Mouse (Mus musculus): ENCODE results near the gene Cryz. TPM values are rescaled to one million over a fixed set of nuclear protein-coding genes. Genes with fewer than 3 reads are reported as not detected.

Cryz gene
- polyA plus RNA-seq, 1 experiment from 2014 or later: 18.9 TPM

DNA sequence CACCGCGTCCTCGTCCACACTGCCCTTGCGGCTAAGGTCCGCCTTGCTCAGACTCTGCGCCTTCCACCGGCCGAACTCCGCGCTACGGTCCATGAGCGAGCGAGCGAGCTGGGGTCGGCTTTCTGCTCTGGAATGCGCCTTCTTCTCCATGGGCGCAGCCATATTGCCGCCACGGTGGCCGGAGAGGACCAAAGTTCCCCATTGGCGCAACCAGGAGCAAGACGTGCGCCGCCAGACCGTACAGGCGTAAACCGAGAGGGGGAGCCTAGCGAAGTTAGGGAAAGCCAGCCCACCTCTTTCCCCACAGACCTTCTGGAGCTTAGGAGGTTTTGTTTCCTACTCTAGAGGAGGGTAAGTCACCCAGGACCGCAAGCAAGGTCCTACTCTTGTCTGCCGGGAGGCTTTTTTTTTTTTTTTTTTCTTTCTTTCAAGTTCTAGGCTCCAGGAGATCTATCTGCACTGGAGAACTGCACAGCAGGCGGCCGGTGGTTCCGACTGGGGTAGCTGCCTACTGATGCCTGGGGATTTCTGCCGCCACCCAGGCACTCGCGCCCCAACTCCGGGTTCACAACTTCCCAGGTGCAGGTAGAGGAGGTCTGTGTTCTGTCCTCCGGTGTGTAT is 533 bp downstream of the Cryz start, which contains the start of gene Tyw3:
TSS of gene Tyw3 (minus strand) at position 171 of the 621 bp plus-strand sequence.
- Histone ChIP-seq H3K36me3 (ENCODE audit: control insufficient read depth, insufficient read depth, low read length) (no peaks in the 10 kb centered on the region), H3K9me3 (ENCODE audit: control insufficient read depth, low read length) (no peaks in the 10 kb centered on the region), H3K27ac (ENCODE audit: low read depth, low read length) (peak within 1 kb of the TSS; percentile 61), H3K4me1 (replicated peaks; ENCODE audit: control insufficient read depth, insufficient read depth, low read length) (0 out of 2 replicates have a peak, but pooled peaks cover 2% of the 10 kb centered on the region), H3K27me3 (ENCODE audit: control insufficient read depth, insufficient read depth, low read length) (no peaks in the 10 kb centered on the region), H3K4me3 (ENCODE audit: low read depth, low read length) (peak within 1 kb of the TSS; percentile 63), H3K9ac (ENCODE audit: low read depth, low read length) (peak within 1 kb of the TSS; percentile 64), H3K4me2 (replicated peaks; ENCODE audit: low read depth, low read length) (peak within 1 kb of the TSS; percentile 67)
- 0% methylated on average over 38 of the region's 38 CpGs for WGBS
- ATAC-seq (ENCODE audit: low FRiP score) (peak; percentile 97), DNase-seq (ENCODE audit: low spot score) (peak; percentile 97)

DNA sequence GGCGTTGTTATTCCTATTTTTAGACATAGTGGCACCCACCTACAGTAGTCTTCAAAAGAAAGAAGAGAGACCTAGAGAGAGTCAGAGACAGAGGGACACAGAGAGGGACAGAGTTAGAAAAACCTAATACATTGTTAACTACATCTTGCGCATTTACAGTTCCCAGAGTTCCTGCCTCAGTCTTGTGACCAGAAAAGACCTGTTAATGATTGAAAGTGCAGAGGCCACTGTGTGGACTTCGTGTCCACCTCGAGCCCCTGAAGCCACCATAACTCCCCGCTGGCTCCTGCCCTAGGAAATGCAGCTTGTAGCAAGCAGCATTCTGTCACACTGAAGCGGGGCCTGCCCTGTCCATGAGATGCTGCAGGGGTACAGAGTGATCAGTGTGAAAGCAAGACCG is 1.1 kb downstream of the Cryz start:
- Histone ChIP-seq H3K4me1 (replicated peaks; ENCODE audit: control insufficient read depth, insufficient read depth, low read length) (0 out of 2 replicates have a peak, but pooled peaks cover 2% of the 10 kb centered on the region), H3K27ac (ENCODE audit: low read depth, low read length) (no peak overlapping the region), H3K4me2 (replicated peaks; ENCODE audit: low read depth, low read length) (peak overlapping the region; percentile 67), H3K4me3 (ENCODE audit: low read depth, low read length) (peak overlapping the region; percentile 63), H3K9ac (ENCODE audit: low read depth, low read length) (peak overlapping the region; percentile 64), H3K36me3 (ENCODE audit: control insufficient read depth, insufficient read depth, low read length) (no peaks in the 10 kb centered on the region), H3K9me3 (ENCODE audit: control insufficient read depth, low read length) (no peaks in the 10 kb centered on the region), H3K27me3 (ENCODE audit: control insufficient read depth, insufficient read depth, low read length) (no peaks in the 10 kb centered on the region)
- 39% methylated on average over 7 of the region's 7 CpGs for WGBS
- no peak for DNase-seq (ENCODE audit: low spot score)
- peak; percentile 8 for ATAC-seq (ENCODE audit: low FRiP score)

DNA sequence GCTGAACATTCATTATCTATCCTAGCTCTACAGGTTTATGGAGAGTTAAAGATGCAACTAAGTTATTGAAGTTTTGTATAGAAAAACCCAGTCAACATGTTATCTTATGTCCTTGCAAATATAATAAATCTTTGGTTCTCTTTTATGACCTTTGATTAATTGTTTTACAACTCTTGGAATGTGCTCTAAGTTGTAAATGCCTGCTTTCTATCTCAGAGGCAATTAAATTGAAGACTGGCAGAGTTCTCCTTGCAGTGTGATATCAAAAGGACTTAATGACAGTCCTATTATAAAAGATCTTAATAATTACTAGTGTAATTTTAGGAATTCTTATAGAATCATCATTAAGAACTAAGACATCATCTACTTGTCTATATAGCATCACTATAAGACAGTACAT is 5.6 kb downstream of the Cryz start:
- H3K4me3 ChIP-seq (ENCODE audit: low read depth, low read length): no peak overlapping the region
- H3K27ac ChIP-seq (ENCODE audit: low read depth, low read length): no peak overlapping the region
- H3K27me3 ChIP-seq (ENCODE audit: control insufficient read depth, insufficient read depth, low read length): no peaks in the 10 kb centered on the region
- H3K9me3 ChIP-seq (ENCODE audit: control insufficient read depth, low read length): no peaks in the 10 kb centered on the region
- ATAC-seq (ENCODE audit: low FRiP score): no peak
- no peak overlapping the region for H3K4me2 ChIP-seq (replicated peaks; ENCODE audit: low read depth, low read length)
- no peak overlapping the region for H3K9ac ChIP-seq (ENCODE audit: low read depth, low read length)
- DNase-seq (ENCODE audit: low spot score): no peak
- no peaks in the 10 kb centered on the region for H3K36me3 ChIP-seq (ENCODE audit: control insufficient read depth, insufficient read depth, low read length)
- H3K4me1 ChIP-seq (replicated peaks; ENCODE audit: control insufficient read depth, insufficient read depth, low read length): no peaks in the 10 kb centered on the region

DNA sequence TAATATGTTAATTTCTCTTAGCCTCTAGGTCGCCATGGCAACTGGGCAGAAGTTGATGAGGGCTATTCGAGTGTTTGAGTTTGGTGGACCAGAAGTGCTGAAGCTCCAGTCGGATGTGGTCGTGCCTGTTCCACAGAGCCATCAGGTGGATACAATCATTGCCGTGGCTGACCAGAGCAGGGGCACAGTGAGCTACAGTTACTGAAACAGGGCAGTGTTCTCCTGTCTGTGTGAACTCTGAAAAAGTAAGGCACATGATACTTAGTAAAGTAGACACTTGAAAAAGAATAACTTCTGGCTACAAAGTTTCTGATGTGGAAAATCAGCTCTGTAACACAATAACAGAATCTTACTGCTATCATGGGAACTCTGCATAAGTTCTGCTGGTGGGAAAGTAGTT is 8.4 kb downstream of the Cryz start:
- Histone ChIP-seq H3K36me3 (ENCODE audit: control insufficient read depth, insufficient read depth, low read length) (no peaks in the 10 kb centered on the region), H3K9ac (ENCODE audit: low read depth, low read length) (no peak overlapping the region), H3K4me2 (replicated peaks; ENCODE audit: low read depth, low read length) (no peak overlapping the region), H3K27me3 (ENCODE audit: control insufficient read depth, insufficient read depth, low read length) (no peaks in the 10 kb centered on the region), H3K4me1 (replicated peaks; ENCODE audit: control insufficient read depth, insufficient read depth, low read length) (no peaks in the 10 kb centered on the region), H3K4me3 (ENCODE audit: low read depth, low read length) (no peak overlapping the region), H3K27ac (ENCODE audit: low read depth, low read length) (no peak overlapping the region), H3K9me3 (ENCODE audit: control insufficient read depth, low read length) (no peaks in the 10 kb centered on the region)
- no peak for ATAC-seq (ENCODE audit: low FRiP score)
- WGBS: 68% methylated on average over 5 of the region's 5 CpGs
- DNase-seq (ENCODE audit: low spot score): no peak

GRCm38 (mm10) chr3:154607896-154608295 is 11.4 kb downstream of the Cryz start:
- no peak for DNase-seq (ENCODE audit: low spot score)
- Histone ChIP-seq H3K27ac (ENCODE audit: low read depth, low read length) (no peak overlapping the region), H3K9ac (ENCODE audit: low read depth, low read length) (no peak overlapping the region), H3K36me3 (ENCODE audit: control insufficient read depth, insufficient read depth, low read length) (no peaks in the 10 kb centered on the region), H3K4me3 (ENCODE audit: low read depth, low read length) (no peak overlapping the region), H3K9me3 (ENCODE audit: control insufficient read depth, low read length) (no peaks in the 10 kb centered on the region), H3K27me3 (ENCODE audit: control insufficient read depth, insufficient read depth, low read length) (no peaks in the 10 kb centered on the region), H3K4me2 (replicated peaks; ENCODE audit: low read depth, low read length) (no peak overlapping the region), H3K4me1 (replicated peaks; ENCODE audit: control insufficient read depth, insufficient read depth, low read length) (no peaks in the 10 kb centered on the region)
- 83% methylated on average over 1 of the region's 1 CpGs for WGBS
- ATAC-seq (ENCODE audit: low FRiP score): no peak

- ATAC-seq (ENCODE audit: low FRiP score) (no peak), DNase-seq (ENCODE audit: low spot score) (no peak)
- 95% methylated on average over 3 of the region's 3 CpGs for WGBS
- Histone ChIP-seq H3K27me3 (ENCODE audit: control insufficient read depth, insufficient read depth, low read length) (no peaks in the 10 kb centered on the region), H3K9me3 (ENCODE audit: control insufficient read depth, low read length) (no peaks in the 10 kb centered on the region), H3K4me1 (replicated peaks; ENCODE audit: control insufficient read depth, insufficient read depth, low read length) (no peaks in the 10 kb centered on the region), H3K36me3 (ENCODE audit: control insufficient read depth, insufficient read depth, low read length) (no peaks in the 10 kb centered on the region), H3K27ac (ENCODE audit: low read depth, low read length) (no peak overlapping the region), H3K4me2 (replicated peaks; ENCODE audit: low read depth, low read length) (no peak overlapping the region), H3K4me3 (ENCODE audit: low read depth, low read length) (no peak overlapping the region), H3K9ac (ENCODE audit: low read depth, low read length) (no peak overlapping the region)
These were observed 15.4 kb downstream of the Cryz start for GRCm38 (mm10) chr3:154611888-154612287.

DNA sequence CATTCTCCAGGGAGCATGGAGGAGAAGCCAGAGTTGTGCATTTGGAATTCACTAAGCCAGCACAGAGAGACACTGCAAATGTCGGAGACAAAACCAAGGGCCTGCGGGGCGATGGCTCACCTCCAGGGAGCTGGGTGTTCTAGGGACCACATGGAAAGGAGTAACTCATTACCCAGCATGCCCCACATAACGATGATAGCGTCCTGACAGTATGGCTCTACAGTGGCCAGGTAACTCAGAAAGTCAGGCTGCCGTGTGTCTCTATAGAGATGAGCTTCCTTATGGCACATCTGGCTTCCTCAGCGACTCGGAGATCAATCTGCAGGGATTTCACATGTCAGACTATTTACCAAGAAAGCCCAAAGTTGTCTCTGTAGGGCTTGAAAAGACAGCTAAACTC is 18.3 kb downstream of the Cryz start:
- Histone ChIP-seq H3K36me3 (ENCODE audit: control insufficient read depth, insufficient read depth, low read length) (no peaks in the 10 kb centered on the region), H3K9ac (ENCODE audit: low read depth, low read length) (no peak overlapping the region), H3K4me2 (replicated peaks; ENCODE audit: low read depth, low read length) (no peak overlapping the region), H3K27ac (ENCODE audit: low read depth, low read length) (no peak overlapping the region), H3K27me3 (ENCODE audit: control insufficient read depth, insufficient read depth, low read length) (no peaks in the 10 kb centered on the region), H3K4me3 (ENCODE audit: low read depth, low read length) (no peak overlapping the region), H3K4me1 (replicated peaks; ENCODE audit: control insufficient read depth, insufficient read depth, low read length) (no peaks in the 10 kb centered on the region), H3K9me3 (ENCODE audit: control insufficient read depth, low read length) (no peaks in the 10 kb centered on the region)
- 92% methylated on average over 8 of the region's 8 CpGs for WGBS
- ATAC-seq (ENCODE audit: low FRiP score): no peak
- no peak for DNase-seq (ENCODE audit: low spot score)

DNA sequence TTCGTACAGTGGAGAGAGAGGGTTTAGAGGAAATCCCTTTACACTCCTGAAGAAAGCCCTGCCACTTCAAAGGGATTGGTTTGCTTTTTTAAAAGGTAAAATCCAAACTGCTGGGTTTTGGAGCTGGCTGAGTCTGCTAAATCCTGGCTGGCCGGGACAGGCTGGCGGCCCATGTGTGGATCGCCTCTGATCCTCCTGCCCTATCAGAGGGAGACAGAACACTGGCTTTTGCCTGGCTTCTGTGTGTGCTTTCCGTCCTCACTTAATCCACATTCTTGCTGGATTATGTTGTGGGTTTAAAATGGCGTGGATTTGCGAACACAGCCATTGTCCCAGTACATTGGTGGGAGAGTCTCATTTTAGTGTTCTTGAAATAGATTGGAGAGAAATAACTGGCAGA is 18.8 kb downstream of the Cryz start:
- no peak overlapping the region for H3K4me3 ChIP-seq (ENCODE audit: low read depth, low read length)
- WGBS: 94% methylated on average over 7 of the region's 7 CpGs
- H3K4me2 ChIP-seq (replicated peaks; ENCODE audit: low read depth, low read length): no peak overlapping the region
- no peak overlapping the region for H3K9ac ChIP-seq (ENCODE audit: low read depth, low read length)
- DNase-seq (ENCODE audit: low spot score) (no peak), ATAC-seq (ENCODE audit: low FRiP score) (no peak)
- no peaks in the 10 kb centered on the region for H3K36me3 ChIP-seq (ENCODE audit: control insufficient read depth, insufficient read depth, low read length)
- H3K4me1 ChIP-seq (replicated peaks; ENCODE audit: control insufficient read depth, insufficient read depth, low read length): no peaks in the 10 kb centered on the region
- no peaks in the 10 kb centered on the region for H3K9me3 ChIP-seq (ENCODE audit: control insufficient read depth, low read length)
- no peaks in the 10 kb centered on the region for H3K27me3 ChIP-seq (ENCODE audit: control insufficient read depth, insufficient read depth, low read length)
- no peak overlapping the region for H3K27ac ChIP-seq (ENCODE audit: low read depth, low read length)

DNA sequence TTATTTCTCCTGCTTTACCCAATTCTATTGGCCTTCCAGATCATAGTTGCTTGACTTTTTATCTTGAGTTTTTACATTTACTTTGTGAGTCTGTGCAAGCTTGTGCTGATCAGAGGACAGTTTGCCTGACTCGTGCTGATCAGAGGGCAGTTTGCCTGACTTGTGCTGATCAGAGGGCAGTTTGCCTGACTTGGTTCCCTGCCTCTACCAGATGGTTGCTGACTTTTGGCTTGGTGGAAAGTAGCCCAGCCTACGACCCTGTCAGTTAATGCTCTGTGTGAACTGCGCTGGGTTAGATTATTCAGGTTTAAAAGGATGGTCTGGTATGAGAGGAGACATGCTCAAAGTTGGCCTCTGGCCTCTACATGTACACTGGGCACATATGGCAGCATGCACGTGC is 19.6 kb downstream of the Cryz start:
- no peak overlapping the region for H3K4me3 ChIP-seq (ENCODE audit: low read depth, low read length)
- no peak for DNase-seq (ENCODE audit: low spot score)
- no peaks in the 10 kb centered on the region for H3K27me3 ChIP-seq (ENCODE audit: control insufficient read depth, insufficient read depth, low read length)
- H3K27ac ChIP-seq (ENCODE audit: low read depth, low read length): no peak overlapping the region
- no peaks in the 10 kb centered on the region for H3K9me3 ChIP-seq (ENCODE audit: control insufficient read depth, low read length)
- H3K4me1 ChIP-seq (replicated peaks; ENCODE audit: control insufficient read depth, insufficient read depth, low read length): no peaks in the 10 kb centered on the region
- no peaks in the 10 kb centered on the region for H3K36me3 ChIP-seq (ENCODE audit: control insufficient read depth, insufficient read depth, low read length)
- ATAC-seq (ENCODE audit: low FRiP score): no peak
- 93% methylated on average over 4 of the region's 4 CpGs for WGBS
- no peak overlapping the region for H3K4me2 ChIP-seq (replicated peaks; ENCODE audit: low read depth, low read length)
- no peak overlapping the region for H3K9ac ChIP-seq (ENCODE audit: low read depth, low read length)
